Mouse (Mus musculus) bone marrow macrophage, adult 2 months (primary cell): ENCODE data around the gene Eva1c.

Experiments
- CTCF ChIP-seq: IDR thresholded peaks from 2 replicates; pipeline ENCODE4 v1.5.1; 2012; ENCODE audit warnings: low read depth, mild to moderate bottlenecking, low read length, moderate library complexity
- POLR2A ChIP-seq: IDR thresholded peaks from 2 replicates; pipeline ENCODE4 v1.6.1; 2012; ENCODE audit warnings: mild to moderate bottlenecking, low read depth, low read length, borderline replicate concordance

GRCm38 (mm10) chr16:90792066-90792465, 34.5 kb upstream of the Eva1c start:
- TF ChIP-seq CTCF (no peak), POLR2A (no peak)
